Mouse (Mus musculus) embryonic stem cell, embryonic (primary cell): ENCODE results near the gene Mrpl1.

Experiments used
- CTCF ChIA-PET, 4 experiments: fragments of 300-600 bp in 2 of 4; fragments of 350-600 bp in 2 of 4; sonication (Branson Sonifier 250); formaldehyde crosslinking; loops; one replicate each; lab custom pipeline; 2022; ENCODE audit warnings: inconsistent platforms in 2 of 4; lab: Charles Lee
- POLR2A ChIA-PET, 4 experiments: fragments of 300-600 bp in 2 of 4; fragments of 350-600 bp in 2 of 4; sonication (Branson Sonifier 250); formaldehyde crosslinking; loops; one replicate each; lab custom pipeline; 2022; ENCODE audit warnings: antibody characterized with exemption in 4 of 4, inconsistent platforms in 1 of 4; lab: Charles Lee

Gene Mrpl1

DNA sequence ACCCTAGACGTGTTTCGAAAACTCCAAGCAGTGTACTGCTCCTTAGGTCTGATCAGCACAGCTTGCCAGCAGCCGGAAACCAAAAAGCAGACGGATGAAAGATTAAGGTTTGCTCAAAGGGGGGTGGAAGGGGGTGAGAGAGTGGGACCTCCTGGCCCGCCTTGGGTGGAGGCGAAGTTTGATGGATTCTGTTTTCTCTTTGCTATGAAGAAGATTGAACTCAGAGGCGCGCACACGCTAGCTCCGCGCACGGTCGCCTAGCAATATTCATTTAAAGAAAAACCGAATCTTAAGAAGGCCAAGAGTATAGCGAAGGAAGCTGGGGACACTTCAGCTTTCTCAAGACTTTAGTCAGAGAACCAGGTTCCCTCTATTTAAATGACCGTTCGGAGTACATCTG, at the start of gene Mrpl1:
TSS of gene Mrpl1 (plus strand) at position 35 of the 400 bp plus-strand sequence.
- ChIA-PET CTCF (no interaction called here), POLR2A (interaction anchor here (0.6 to 4.0 kb wide), 36 partner anchors 8 to 918 kb away, joined by 3 to 29 read pairs (median 4); partner anchors contain the start of genes Cnot6l (in 1 of the 4) and Fras1 (in 1 of the 4))

DNA sequence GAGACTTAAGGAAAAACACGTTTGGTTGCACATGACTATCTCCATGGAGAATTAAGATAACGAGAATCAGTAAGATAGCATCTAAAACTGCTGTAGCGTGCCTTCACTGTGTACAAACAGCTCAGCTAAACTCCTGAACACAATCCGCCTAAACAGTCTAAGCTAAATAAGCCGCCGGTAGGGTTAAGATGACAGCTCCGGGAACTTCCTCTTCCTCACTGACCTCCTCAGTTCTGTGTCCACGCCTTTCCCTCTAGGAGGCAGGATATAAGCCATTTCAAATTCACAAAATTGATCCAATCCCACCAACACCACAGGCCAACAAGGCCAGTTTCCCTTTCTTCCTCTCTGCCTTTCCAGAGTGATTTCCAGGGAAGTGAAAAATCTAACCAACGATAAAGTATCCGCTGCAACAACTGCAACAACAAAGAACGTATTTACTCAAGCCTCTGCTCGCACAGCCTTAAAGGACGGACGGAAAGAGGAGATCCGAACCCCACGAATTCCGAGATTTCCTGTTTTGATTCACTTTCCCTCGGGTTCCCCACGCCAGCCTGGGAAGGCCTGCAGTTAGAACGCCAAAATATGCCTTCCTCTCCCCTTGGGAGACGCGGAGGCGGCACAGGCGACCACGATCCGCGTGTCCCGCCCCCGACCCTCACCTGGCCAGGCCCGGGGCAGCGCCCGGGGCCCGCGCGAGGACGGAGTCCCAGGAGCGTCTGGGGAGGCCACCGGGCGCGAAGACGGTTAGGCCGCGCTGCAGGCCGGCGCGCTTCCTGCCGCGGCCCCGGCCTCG, 48.6 kb upstream of the Mrpl1 start:
- ChIA-PET CTCF (no interaction called here), POLR2A (interaction anchor here in 2 of 4 experiments (0.8 to 1.6 kb wide), 5 partner anchors 10 to 53 kb away, joined by 3 to 4 read pairs (median 3); no protein-coding TSS in a partner anchor)

DNA sequence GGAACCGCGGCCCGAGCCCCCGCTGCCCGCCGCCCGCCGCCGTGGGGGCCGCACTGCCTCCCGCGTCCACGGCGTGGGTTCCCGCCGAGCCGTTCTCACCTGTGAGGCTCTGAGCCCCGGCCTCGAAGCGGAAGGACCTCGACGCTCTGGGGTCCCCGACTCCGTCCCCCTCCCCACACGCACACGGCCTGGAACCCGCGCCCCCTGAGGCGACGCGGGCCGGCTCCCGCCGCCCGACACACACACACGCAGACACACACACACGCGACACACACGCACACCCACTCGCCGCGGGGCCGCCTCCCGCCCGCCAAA, 48.1 kb upstream of the Mrpl1 start:
- ChIA-PET CTCF (no interaction called here), POLR2A (no interaction called here)

DNA sequence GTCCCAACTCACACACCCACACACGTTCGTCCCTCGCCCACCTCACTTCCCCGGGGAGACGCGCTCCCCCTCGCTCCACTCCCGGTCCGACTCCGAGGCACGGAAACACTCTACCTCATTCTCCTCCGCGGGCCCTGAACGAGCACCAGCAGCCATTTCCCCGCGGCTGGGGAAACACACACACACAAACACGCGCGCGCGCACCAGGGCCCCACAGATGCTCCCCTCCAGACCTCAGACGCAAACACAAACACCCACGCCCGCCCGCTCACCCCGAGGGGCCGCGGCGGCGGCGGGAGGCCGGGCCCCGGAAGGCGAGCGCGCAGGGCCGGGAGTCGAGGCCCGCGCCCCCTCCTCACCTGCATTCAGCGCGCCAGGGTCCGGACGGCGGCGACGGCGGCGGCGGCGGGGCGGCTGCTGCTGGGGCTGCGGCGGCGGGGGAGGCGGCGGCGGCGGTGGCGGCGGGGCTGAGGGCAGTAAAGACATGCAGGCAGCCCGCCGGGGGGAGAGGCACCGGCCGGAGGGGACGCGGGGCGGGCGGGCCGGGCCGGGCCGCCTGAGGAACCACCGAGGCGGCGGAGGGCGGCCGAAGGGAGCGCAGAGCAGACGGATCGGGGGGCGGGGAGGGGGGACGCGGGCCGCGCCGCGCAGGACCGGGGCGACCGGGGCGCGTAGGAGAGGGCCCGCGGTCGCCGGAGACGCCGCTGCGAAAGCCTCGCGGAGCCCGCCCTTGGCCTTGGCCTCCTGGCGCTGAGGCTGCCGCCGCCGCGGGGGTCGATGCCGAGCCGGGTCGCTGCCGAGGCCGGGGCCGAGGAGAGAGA, 47.5 kb upstream of the Mrpl1 start:
- CTCF ChIA-PET = no interaction called here
- POLR2A ChIA-PET = interaction anchor here in 2 of 4 experiments (1.2 to 3.1 kb wide), 4 partner anchors 11 to 95 kb away, joined by 3 to 28 read pairs (median 4); partner anchors contain the start of gene Mrpl1 (in 1 of the 2)

DNA sequence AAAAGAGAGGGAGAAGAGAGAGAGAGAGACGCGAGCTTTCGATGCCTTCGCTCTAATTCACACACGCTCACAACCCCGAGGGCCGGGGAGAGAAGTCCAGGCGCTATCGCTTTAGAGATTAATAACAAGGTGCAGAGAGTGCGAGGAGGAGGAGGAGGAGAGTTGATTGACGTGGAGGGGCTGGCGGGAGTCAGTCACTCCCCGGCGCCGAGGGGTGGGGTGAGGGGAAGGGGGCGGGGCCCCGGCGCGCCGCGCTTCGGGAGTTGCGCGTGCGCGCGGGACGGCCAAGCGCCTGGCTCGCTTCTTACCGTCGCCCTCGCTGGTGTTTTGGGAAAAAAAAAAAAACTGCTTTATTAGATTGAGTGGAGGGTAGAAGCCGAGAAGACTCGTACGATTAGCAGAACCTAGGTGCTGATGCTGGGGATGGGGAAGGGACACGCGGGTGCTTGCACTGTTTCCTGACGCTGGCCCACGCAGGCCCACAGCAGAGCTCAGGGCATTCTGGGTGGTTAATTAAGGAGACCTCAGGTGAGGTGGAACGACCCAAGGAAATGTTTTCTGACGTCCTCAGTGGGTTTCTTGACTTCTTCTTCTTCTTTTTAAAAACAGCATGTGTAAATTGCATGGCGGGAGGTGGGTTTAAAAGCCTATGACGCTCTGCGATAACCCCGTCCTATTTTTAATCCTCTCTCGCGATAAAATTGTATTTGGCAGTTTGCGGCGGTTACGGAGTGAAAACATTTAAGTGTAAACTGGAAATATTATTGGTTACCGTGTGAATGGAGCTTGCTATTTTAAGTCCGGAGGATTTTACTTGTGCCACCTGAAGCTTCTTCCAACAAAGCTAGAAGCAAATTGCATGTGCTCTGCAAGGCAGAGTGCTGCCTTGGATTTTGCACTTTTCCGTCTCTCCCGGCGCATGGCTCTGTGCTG, 46.6 kb upstream of the Mrpl1 start:
- POLR2A ChIA-PET = interaction anchor here in 3 of 4 experiments (0.6 to 3.1 kb wide), 15 partner anchors 12 to 308 kb away, joined by 3 to 28 read pairs (median 4); partner anchors contain the start of gene Mrpl1 (in 2 of the 3)

DNA sequence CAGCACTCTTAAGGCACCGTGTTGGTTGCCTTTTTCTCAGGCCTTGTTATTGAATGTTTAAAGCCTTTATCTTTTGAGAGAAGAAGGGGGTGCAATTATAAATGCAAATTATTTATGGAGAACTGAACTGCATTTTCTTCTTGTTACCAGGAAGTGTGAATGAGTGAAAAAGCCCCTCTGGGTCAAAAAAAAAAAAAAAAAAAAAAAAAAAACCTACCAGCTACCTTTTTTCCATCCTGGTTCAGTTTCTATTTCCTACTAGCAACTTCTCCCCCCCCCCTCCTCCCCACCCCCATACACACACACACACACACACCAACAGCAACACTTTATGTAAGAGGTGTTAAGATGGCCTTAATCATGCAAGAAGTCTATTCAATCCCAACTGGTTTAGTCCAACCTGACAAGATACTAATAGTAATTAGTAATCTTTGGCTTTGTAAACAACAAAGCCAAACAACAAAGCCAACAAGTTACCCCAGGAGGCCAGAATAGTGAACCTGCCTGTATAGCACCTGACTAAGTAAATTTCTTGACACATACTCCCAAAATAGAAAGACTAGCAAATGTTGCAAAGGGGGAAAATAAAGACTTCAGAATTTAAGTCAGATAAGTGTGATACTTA, 45.8 kb upstream of the Mrpl1 start:
- POLR2A ChIA-PET = interaction anchor here in 2 of 4 experiments (0.6 to 3.1 kb wide), 13 partner anchors 9 to 307 kb away, joined by 3 to 28 read pairs (median 4); partner anchors contain the start of gene Mrpl1 (in 2 of the 2)

More for the DNA sequence above, 46.6 kb upstream of the Mrpl1 start:
- CTCF ChIA-PET = no interaction called here

DNA sequence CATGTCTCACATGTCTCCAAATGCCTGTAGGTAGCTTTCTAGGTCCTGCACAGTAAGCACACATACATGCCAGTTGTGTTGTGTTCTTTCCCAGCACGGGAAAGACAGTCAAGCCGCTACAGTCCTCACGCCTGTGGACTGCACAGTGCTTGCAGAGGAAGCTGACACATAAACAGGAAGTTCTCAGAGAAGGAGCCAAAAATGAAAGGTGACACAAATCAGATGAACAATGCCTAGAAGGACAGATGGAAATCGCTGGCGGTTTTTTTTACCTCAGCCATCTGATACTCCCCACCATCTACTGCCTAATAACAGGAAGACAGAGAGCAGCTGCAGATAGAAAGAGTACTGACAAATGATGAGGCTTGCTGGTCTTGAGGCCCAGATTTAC, 45.3 kb upstream of the Mrpl1 start, which contains the start of gene Cnot6l:
TSS of gene Cnot6l (minus strand) at position 151 of the 391 bp plus-strand sequence.
- CTCF ChIA-PET = interaction anchor here in 1 of 4 experiments (0.6 kb wide), 1 partner anchor 245 kb away, joined by 3 read pairs; no protein-coding TSS in a partner anchor
- POLR2A ChIA-PET = interaction anchor here in 1 of 4 experiments (0.9 to 3.1 kb wide), 5 partner anchors 10 to 192 kb away, joined by 3 to 28 read pairs (median 3); partner anchors contain the start of gene Mrpl1

More for the DNA sequence above, 45.8 kb upstream of the Mrpl1 start:
- CTCF ChIA-PET = no interaction called here

DNA sequence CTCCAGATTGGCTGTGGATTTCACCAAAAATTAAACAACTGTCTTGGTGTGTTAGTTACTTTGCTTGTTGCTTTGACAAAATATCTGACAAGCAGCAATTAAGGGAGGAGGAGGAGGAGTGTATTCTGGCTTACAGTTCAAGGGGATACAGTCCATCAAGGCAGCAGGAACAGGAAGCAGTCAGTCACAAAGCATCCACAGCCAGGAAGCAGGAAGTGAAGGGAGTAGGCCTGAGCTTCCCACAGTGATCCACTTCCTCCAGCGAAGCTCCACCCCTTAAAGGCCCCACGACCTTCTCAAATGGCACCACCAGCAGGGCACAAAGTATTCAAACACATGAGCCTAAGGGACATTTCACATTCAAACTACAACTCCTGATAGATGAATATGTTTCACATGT, 42.5 kb upstream of the Mrpl1 start:
- ChIA-PET POLR2A (no interaction called here), CTCF (no interaction called here)

DNA sequence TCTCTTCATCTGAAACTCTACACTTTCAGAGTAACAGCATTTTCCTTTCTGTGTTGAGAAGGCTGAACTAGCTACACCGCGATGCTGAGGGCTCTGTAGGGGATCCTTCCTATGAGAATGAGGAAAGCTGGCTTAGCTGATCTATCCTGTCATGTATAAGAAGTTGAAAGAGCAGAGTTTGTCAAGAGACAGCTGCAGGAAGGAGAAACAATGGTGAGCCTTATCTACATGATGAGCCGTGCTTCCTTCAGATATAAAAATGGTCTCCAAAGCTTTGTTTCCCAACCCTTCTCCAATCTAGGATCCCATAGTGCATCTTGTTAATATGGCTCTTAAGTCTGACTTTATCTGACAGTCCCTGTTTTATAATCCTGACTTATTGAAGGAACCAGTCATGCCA, 38.9 kb upstream of the Mrpl1 start:
- POLR2A ChIA-PET = no interaction called here
- CTCF ChIA-PET = no interaction called here

DNA sequence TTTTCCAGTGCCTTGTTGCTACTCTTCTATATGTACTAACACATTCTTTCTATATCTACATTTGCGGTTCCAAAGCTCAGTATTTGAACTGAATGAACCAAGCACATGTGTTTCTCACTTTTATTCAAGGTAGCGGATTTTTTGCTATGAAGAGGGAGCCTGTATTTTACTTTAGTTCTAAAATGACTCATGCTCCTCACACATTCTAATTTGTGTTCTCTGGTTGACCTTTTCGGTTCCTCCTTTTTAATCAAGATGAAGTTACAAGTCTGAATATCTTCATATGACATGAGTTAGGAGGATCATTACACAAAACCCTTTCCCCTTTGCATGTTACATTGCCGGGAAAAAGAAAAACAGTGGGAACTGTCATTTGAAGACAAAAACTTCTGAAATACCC, 37.5 kb upstream of the Mrpl1 start:
- POLR2A ChIA-PET = interaction anchor here in 1 of 4 experiments (1.4 kb wide), 1 partner anchor 39 kb away, joined by 6 read pairs; no protein-coding TSS in a partner anchor
- CTCF ChIA-PET = no interaction called here

DNA sequence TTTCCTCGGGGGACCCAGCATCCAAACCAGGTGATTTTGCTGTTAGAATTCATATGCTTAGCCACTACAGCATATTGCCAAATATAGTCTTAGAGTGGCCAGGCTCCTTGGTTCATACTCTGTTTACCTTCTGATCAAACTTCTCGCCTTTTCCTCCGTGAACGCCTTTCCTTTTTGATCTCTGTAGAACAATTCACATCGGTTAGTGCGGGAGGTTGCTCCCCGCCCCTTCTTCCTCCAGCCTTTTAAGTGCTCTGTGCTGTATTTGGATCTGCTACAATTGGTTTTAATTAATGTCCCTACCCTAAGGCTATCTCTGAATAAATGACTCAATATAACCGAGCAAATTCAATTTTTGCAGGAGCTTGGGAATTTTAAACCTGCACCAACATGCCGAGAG, 33.2 kb upstream of the Mrpl1 start:
- ChIA-PET POLR2A (interaction anchor here in 1 of 4 experiments (1.5 kb wide), 1 partner anchor 9 kb away, joined by 4 read pairs; no protein-coding TSS in a partner anchor), CTCF (no interaction called here)

DNA sequence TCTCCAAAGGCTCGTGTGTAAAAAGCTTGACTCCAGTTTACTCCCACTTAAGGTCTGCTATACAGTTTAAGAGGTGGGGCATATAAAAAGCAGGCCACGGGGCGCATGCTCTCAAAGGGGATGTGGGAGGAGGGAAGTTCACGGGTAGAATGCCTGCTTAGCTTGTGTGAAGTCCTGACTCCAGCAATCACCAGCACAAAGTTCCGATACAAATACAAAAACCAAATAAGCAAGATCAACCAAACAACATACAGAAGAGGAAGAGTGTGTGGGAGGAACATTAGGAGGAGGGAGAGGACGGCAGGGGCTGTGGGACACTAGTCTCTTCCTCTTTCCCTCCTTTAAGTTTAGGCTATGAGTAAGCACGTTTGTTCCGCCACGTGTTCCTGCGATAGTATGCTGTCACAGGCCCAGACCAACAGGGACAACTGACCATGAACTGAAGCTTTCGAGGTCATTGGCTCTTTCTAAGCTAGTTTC, 32.4 kb upstream of the Mrpl1 start:
- CTCF ChIA-PET = interaction anchor here in 1 of 4 experiments (0.6 kb wide), 1 partner anchor 50 kb away, joined by 3 read pairs; no protein-coding TSS in a partner anchor
- POLR2A ChIA-PET = interaction anchor here in 1 of 4 experiments (1.4 to 1.5 kb wide), 2 partner anchors 8 to 33 kb away, joined by 3 to 4 read pairs; partner anchors contain the start of gene Mrpl1

DNA sequence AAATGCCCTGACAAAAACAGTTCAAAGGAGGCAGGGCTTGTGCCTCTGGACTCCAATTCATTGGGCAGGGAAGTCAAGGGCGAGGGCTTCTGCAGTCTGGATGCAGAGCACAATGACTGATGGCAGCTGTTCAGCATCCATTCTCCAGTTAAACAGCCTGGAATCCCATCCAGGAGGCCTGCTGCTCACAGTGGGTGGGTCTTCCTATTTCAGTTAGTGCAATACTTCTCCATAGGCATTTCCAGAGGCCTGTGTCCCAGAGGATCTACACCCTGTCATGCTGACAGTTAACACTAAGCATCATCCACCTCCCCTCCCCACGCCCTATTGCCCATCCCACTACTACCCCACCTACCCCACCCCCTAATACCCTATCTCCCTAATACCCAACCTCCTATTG, 26.1 kb upstream of the Mrpl1 start:
- POLR2A ChIA-PET = no interaction called here
- CTCF ChIA-PET = no interaction called here

DNA sequence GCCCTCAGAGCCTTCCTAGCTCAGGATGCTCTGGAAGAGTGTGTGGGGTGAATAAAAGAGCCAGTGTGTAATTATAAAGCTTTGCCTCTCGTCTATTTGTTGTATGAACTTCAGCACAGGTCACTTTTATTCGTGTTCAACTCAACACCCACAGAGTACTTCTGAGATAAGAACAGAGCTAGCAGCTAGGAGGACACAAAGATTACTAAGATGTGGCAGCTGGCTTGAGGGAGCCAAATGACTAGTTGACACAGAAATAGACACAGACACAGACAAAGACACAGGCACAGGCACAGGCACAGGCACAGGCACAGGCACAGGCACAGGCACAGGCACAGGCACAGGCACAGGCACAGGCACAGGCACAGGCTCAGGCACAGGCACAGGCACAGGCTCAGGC, 25.3 kb upstream of the Mrpl1 start:
- POLR2A ChIA-PET = interaction anchor here in 2 of 4 experiments (0.6 to 1.0 kb wide), 2 partner anchors 18 to 26 kb away, joined by 3 to 4 read pairs; partner anchors contain the start of gene Mrpl1 (in 1 of the 2)
- CTCF ChIA-PET = no interaction called here

DNA sequence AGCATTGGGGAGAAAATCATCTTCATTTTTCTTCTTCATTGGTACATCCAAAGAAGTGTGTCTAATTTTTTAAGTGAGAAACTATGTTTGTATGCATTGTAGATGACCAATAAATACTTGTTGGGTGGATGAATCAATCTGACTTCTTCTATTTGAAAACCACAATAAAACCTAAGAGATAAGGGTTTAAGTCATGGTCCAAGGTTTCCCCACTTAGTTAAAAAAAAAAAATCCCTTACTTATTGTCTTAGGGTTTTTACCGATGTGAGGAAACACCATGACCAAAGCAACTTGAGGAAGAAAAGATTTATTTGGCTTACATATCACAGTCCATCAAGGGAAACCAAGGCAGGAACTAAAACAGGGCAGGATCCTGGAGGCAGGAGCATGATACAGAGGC, 19.5 kb upstream of the Mrpl1 start:
- ChIA-PET CTCF (interaction anchor here in 1 of 4 experiments (0.6 kb wide), 1 partner anchor 15 kb away, joined by 4 read pairs; no protein-coding TSS in a partner anchor), POLR2A (interaction anchor here in 2 of 4 experiments (1.0 to 1.3 kb wide), 2 partner anchors 20 kb away, joined by 3 to 4 read pairs; partner anchors contain the start of gene Mrpl1 (in 1 of the 2))

DNA sequence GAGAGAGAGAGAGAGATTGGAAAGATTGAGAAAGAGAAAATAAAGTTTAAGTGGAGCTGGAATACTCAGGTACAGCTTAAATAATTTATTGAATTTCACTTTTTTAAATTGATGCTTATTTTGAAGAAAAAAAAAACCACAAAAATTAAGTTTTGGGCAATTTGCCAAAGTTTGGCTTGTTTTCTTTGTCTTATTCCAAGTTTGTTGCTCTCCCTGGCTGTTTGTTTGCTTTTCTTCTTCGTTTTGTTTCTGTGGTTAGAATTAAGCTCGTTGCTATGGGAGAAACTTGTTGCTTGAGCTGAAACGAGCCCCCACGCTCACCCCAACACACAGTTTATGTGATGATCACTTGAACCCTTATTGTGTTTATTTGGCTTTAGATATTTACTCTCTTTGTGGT, 18.0 kb upstream of the Mrpl1 start:
- CTCF ChIA-PET = no interaction called here

DNA sequence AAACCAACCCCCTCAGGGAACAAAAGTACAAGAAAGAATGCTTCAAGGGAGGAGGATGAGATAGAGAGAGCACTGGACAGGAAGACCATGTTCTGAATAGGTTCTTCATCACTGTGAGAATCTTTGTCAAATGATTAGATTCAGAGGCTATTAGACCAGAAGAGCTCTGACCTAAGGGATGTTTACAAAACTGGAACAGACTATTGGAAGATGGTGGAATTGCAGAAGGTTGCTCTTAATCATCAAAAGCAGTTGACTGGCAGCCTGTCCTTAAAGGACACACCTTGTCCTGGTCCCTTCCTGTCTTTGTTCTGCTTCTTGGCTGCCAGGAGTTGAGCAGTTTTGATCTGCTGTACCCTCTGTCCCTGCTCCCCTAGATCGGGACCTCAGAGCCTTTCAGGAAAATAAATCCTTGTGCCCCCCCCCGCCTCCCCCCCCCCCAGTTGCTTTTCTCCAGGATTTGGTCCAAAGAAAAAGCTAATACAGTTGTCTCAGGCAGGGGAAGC, 12.7 kb upstream of the Mrpl1 start:
- ChIA-PET CTCF (no interaction called here), POLR2A (interaction anchor here in 1 of 4 experiments (1.9 kb wide), 1 partner anchor 13 kb away, joined by 4 read pairs; the partner anchor contains the start of gene Mrpl1)

More for the DNA sequence above, 18.0 kb upstream of the Mrpl1 start:
- POLR2A ChIA-PET = interaction anchor here in 2 of 4 experiments (0.9 to 1.2 kb wide), 2 partner anchors 18 kb away, joined by 3 to 4 read pairs; partner anchors contain the start of gene Mrpl1 (in 2 of the 2)
